Comparison of ENCODE assay signal across 9 mouse cellular contexts in the genomic region with DNA sequence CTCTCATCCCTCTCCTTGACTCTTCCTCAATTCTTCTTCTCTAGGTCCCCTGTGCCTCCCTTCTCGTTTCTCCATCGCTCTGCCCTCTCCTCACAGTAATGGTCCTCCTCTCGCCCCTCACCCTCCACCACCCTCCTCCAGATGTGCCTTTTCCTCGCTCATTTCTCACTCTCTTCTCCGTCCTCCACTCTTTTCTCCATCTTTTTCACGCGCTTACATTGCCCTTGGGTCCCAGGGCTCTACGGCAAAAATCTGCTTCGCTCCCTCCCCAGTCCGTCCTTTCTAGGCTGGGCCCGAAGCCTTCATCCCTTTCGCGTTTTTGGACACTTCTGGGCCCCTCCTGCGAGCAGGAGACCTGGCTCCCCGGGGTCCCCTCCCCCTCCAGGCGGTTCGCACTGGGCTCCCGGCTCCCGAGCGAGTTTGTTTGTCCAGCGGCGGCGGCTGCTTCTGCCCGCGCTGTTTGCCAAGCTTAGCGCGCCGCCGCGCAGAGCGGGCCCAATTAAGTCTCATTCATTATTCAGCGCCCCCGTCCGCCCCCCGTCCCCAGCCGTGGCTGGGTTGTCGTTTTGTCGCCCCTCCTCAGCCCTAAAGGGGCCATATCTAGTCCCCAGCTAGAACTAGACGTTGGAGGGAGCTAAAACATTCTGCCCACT. TPM values are rescaled to one million over a fixed set of nuclear protein-coding genes. Genes with fewer than 3 reads are reported as not detected.
A peak's percentile ranks its signal among the peaks of the same experiment; 100 is the strongest.
DNase-seq lines count a peak whose midpoint lies in the region; ATAC-seq and TF ChIP-seq lines count a peak whose summit lies in the region.
"Had no signal": no experiment of that assay in that cellular context is flagged by ENCODE, and none has a peak within 500 bp of the region (broad histone marks: within the 10 kb centered on the region; RNA-seq: fewer than 3 reads in every experiment).

No protein-coding gene starts in this region.

- no peaks in the 10 kb centered on the region for H3K36me3 ChIP-seq in hindbrain, embryonic 13.5 days
- H3K36me3 ChIP-seq in liver, embryonic 14.5 days (replicated peaks; ENCODE audit: control insufficient read depth, insufficient read depth, low read depth): no peaks in the 10 kb centered on the region
- H3K36me3 ChIP-seq in neural tube, embryonic 14.5 days (ENCODE audit: control insufficient read depth, insufficient read depth, low read length): no peaks in the 10 kb centered on the region

- H3K4me3 ChIP-seq in hindbrain, embryonic 13.5 days: peak overlapping the region; percentile 38
- H3K4me3 ChIP-seq in liver, embryonic 14.5 days (ENCODE audit: insufficient read depth in 1 of 2, low read depth in 2 of 2, low read length in 2 of 2): peak overlapping the region in 1 of 2 experiments; percentile 18; a peak in 1 of 4 replicates
- H3K4me3 ChIP-seq in neural tube, embryonic 14.5 days (ENCODE audit: low read depth, low read length): peak overlapping the region; percentile 11

- H3K27ac ChIP-seq in hindbrain, embryonic 13.5 days: no peak overlapping the region
- no peak overlapping the region for H3K27ac ChIP-seq in liver, embryonic 14.5 days
- no peak overlapping the region for H3K27ac ChIP-seq in neural tube, embryonic 14.5 days (ENCODE audit: low read depth, low read length)

- H3K27me3 ChIP-seq in hindbrain, embryonic 13.5 days: peaks cover 79% of the 10 kb centered on the region
- peaks cover 71% of the 10 kb centered on the region for H3K27me3 ChIP-seq in liver, embryonic 14.5 days (ENCODE audit: control insufficient read depth, insufficient read depth, low read length)
- peaks cover 20% of the 10 kb centered on the region for H3K27me3 ChIP-seq in neural tube, embryonic 14.5 days (ENCODE audit: control insufficient read depth, insufficient read depth, low read length)

- TF ChIP-seq POLR2A in brain, embryonic 14.5 days (IDR thresholded peaks at IDR 0.05; ENCODE audit: borderline replicate concordance, extremely low read depth, insufficient read depth, insufficient read length, poor library complexity, severe bottlenecking): no peak

- H3K4me1 ChIP-seq in hindbrain, embryonic 13.5 days (replicated peaks): peaks cover 62% of the 10 kb centered on the region
- no peaks in the 10 kb centered on the region for H3K4me1 ChIP-seq in liver, embryonic 14.5 days (replicated peaks; ENCODE audit: control insufficient read depth in 2 of 2, insufficient read depth in 2 of 2, low read length in 1 of 2)
- H3K4me1 ChIP-seq in neural tube, embryonic 14.5 days (ENCODE audit: control insufficient read depth, insufficient read depth, low read length): peaks cover 31% of the 10 kb centered on the region

- WGBS in hindbrain, embryonic 13.5 days: under 1% methylated on average over 39 of the region's 39 CpGs
- WGBS in liver, embryonic 14.5 days (ENCODE audit: insufficient replicate concordance): 2% methylated on average over 39 of the region's 39 CpGs
- under 1% methylated on average over 38 of the region's 39 CpGs for WGBS in neural tube, embryonic 14.5 days

- peak overlapping the region; percentile 60; the same call in 1 of the 2 replicates for H3K9ac ChIP-seq in hindbrain, embryonic 13.5 days
- no peak overlapping the region for H3K9ac ChIP-seq in liver, embryonic 14.5 days (replicated peaks)
- H3K9ac ChIP-seq in neural tube, embryonic 14.5 days (replicated peaks; ENCODE audit: low read depth, low read length): 0 out of 2 replicates have a peak overlapping the region, but pooled peaks have one; percentile 4

- DNase-seq in adrenal gland, adult 2 months: peak; percentile 43
- no peak for DNase-seq in adrenal gland, adult 8-10 months
- DNase-seq in brain, embryonic 14.5 days (ENCODE audit: low read depth): peak; percentile 77
- DNase-seq in liver, embryonic 14.5 days (ENCODE audit: low read depth in 3 of 3, low spot score in 3 of 3): no peak
- DNase-seq in cerebellum, postnatal 4 days (ENCODE audit: low spot score in 2 of 2): no peak
- DNase-seq in urinary bladder, postnatal 10 days (ENCODE audit: low spot score): no peak

- no peak for ATAC-seq in hindbrain, embryonic 13.5 days (ENCODE audit: low FRiP score)
- ATAC-seq in liver, embryonic 14.5 days (ENCODE audit: insufficient read depth): no peak
- ATAC-seq in neural tube, embryonic 14.5 days (ENCODE audit: low read depth): no peak

- TF ChIP-seq EP300 in liver, embryonic 14.5 days (IDR thresholded peaks at IDR 0.05; ENCODE audit: low read depth): no peak

- no peak for TF ChIP-seq CTCF in brain, embryonic 14.5 days (IDR thresholded peaks at IDR 0.05; ENCODE audit: borderline replicate concordance, extremely low read depth, insufficient read depth, insufficient read length)
- TF ChIP-seq CTCF in liver, embryonic 14.5 days (IDR thresholded peaks at IDR 0.05; ENCODE audit: low read depth): no peak

- H3K9me3 ChIP-seq in hindbrain, embryonic 13.5 days: no peaks in the 10 kb centered on the region
- no peaks in the 10 kb centered on the region for H3K9me3 ChIP-seq in liver, embryonic 14.5 days (ENCODE audit: control insufficient read depth, low read length)
- H3K9me3 ChIP-seq in neural tube, embryonic 14.5 days (ENCODE audit: control insufficient read depth, low read length): no peaks in the 10 kb centered on the region

- H3K4me2 ChIP-seq in hindbrain, embryonic 13.5 days: peak overlapping the region; percentile 72
- peak overlapping the region; percentile 52 for H3K4me2 ChIP-seq in liver, embryonic 14.5 days (ENCODE audit: low read depth)
- H3K4me2 ChIP-seq in neural tube, embryonic 14.5 days (ENCODE audit: low read depth, low read length): peak overlapping the region; percentile 66

RNA-seq across cellular contexts. Expression of gene Dnajc22, which starts 5.0 kb away (rescaled TPM):
- 1 to 10 TPM; 3.2 to 4.4 TPM for total RNA-seq in adrenal gland, adult 2 months (2021)
- 0.29 and 0.31 TPM in 2 replicates for polyA plus RNA-seq in adrenal gland, adult 2 months (2012; rRNA removed)
- total RNA-seq in adrenal gland, adult 8-10 months (2022): 1 to 10 TPM in 2 of 4 experiments, under 1 TPM in 2; 0.37 to 1.6 (median 1.2) TPM
- 0.82 and 0.92 TPM in 2 replicates for polyA plus RNA-seq in brain, embryonic 14.5 days (2012; rRNA removed)
- 1.3 and 1.6 TPM in 2 replicates for polyA plus RNA-seq in hindbrain, embryonic 13.5 days (2015; fragmentation: Nextera tagmentation; extraction: Ambion mirVana)
- polyA plus RNA-seq in liver, embryonic 14.5 days (2012; rRNA removed): 11.4 and 12.1 TPM in 2 replicates
- 10.9 and 11.6 TPM in 2 replicates for polyA plus RNA-seq in liver, embryonic 14.5 days (2014; fragmentation: Nextera tagmentation; extraction: Ambion mirVana)
- 0.21 and 0.45 TPM in 2 replicates for polyA plus RNA-seq in neural tube, embryonic 14.5 days (2014; fragmentation: Nextera tagmentation; extraction: Ambion mirVana)

RNA-seq across cellular contexts. Expression of gene C1ql4, which starts 10.3 kb away (rescaled TPM):
- total RNA-seq in adrenal gland, adult 2 months (2021): not detected
- not detected in 2 replicates for polyA plus RNA-seq in adrenal gland, adult 2 months (2012; rRNA removed)
- not detected for total RNA-seq in adrenal gland, adult 8-10 months (2022)
- polyA plus RNA-seq in brain, embryonic 14.5 days (2012; rRNA removed): 7.0 and 15.6 TPM in 2 replicates
- 5.6 and 11.8 TPM in 2 replicates for polyA plus RNA-seq in hindbrain, embryonic 13.5 days (2015; fragmentation: Nextera tagmentation; extraction: Ambion mirVana)
- not detected in 2 replicates for polyA plus RNA-seq in liver, embryonic 14.5 days (2012; rRNA removed)
- polyA plus RNA-seq in liver, embryonic 14.5 days (2014; fragmentation: Nextera tagmentation; extraction: Ambion mirVana): not detected in 2 replicates
- 3.2 and 3.6 TPM in 2 replicates for polyA plus RNA-seq in neural tube, embryonic 14.5 days (2014; fragmentation: Nextera tagmentation; extraction: Ambion mirVana)
- polyA plus RNA-seq: cortical plate, adult 2 months had no signal

RNA-seq across cellular contexts. Expression of gene Troap, which starts 23.6 kb away (rescaled TPM):
- total RNA-seq in adrenal gland, adult 2 months (2021): under 1 TPM; 0.73 to 0.78 TPM
- polyA plus RNA-seq in adrenal gland, adult 2 months (2012; rRNA removed): 2.8 and 5.2 TPM in 2 replicates
- 1 to 10 TPM in 1 of 4 experiments, under 1 TPM in 3; 0.22 to 2.3 (median 0.67) TPM for total RNA-seq in adrenal gland, adult 8-10 months (2022)
- 12.1 and 27.9 TPM in 2 replicates for polyA plus RNA-seq in brain, embryonic 14.5 days (2012; rRNA removed)
- polyA plus RNA-seq in hindbrain, embryonic 13.5 days (2015; fragmentation: Nextera tagmentation; extraction: Ambion mirVana): 8.4 and 10.0 TPM in 2 replicates
- polyA plus RNA-seq in liver, embryonic 14.5 days (2012; rRNA removed): 14.3 and 15.7 TPM in 2 replicates
- 11.1 and 12.1 TPM in 2 replicates for polyA plus RNA-seq in liver, embryonic 14.5 days (2014; fragmentation: Nextera tagmentation; extraction: Ambion mirVana)
- polyA plus RNA-seq in neural tube, embryonic 14.5 days (2014; fragmentation: Nextera tagmentation; extraction: Ambion mirVana): 2.4 and 3.3 TPM in 2 replicates

RNA-seq across cellular contexts. Expression of gene Spats2, which starts 27.8 kb away (rescaled TPM):
- 10 to 100 TPM; 14.0 to 15.6 TPM for total RNA-seq in adrenal gland, adult 2 months (2021)
- polyA plus RNA-seq in adrenal gland, adult 2 months (2012; rRNA removed): 5.6 and 7.6 TPM in 2 replicates
- 10 to 100 TPM; 13.9 to 20.1 (median 17.6) TPM for total RNA-seq in adrenal gland, adult 8-10 months (2022)
- 47.3 and 50.4 TPM in 2 replicates for polyA plus RNA-seq in brain, embryonic 14.5 days (2012; rRNA removed)
- polyA plus RNA-seq in hindbrain, embryonic 13.5 days (2015; fragmentation: Nextera tagmentation; extraction: Ambion mirVana): 42.1 and 45.0 TPM in 2 replicates
- polyA plus RNA-seq in liver, embryonic 14.5 days (2012; rRNA removed): 6.5 and 7.7 TPM in 2 replicates
- 6.7 and 8.4 TPM in 2 replicates for polyA plus RNA-seq in liver, embryonic 14.5 days (2014; fragmentation: Nextera tagmentation; extraction: Ambion mirVana)
- 32.6 and 41.6 TPM in 2 replicates for polyA plus RNA-seq in neural tube, embryonic 14.5 days (2014; fragmentation: Nextera tagmentation; extraction: Ambion mirVana)

RNA-seq across cellular contexts. Expression of gene Prph, which starts 43.0 kb away (rescaled TPM):
- total RNA-seq in adrenal gland, adult 2 months (2021): under 1 TPM; 0.43 to 0.86 TPM
- 2.4 and 8.5 TPM in 2 replicates for polyA plus RNA-seq in adrenal gland, adult 2 months (2012; rRNA removed)
- total RNA-seq in adrenal gland, adult 8-10 months (2022): 1 to 10 TPM in 2 of 4 experiments, under 1 TPM in 2; 0.81 to 2.2 (median 1.4) TPM
- 14.0 and 47.0 TPM in 2 replicates for polyA plus RNA-seq in brain, embryonic 14.5 days (2012; rRNA removed)
- polyA plus RNA-seq in hindbrain, embryonic 13.5 days (2015; fragmentation: Nextera tagmentation; extraction: Ambion mirVana): 62.4 and 78.7 TPM in 2 replicates
- 1.1 and 1.2 TPM in 2 replicates for polyA plus RNA-seq in liver, embryonic 14.5 days (2012; rRNA removed)
- polyA plus RNA-seq in liver, embryonic 14.5 days (2014; fragmentation: Nextera tagmentation; extraction: Ambion mirVana): 0.32 and 0.53 TPM in 2 replicates
- polyA plus RNA-seq in neural tube, embryonic 14.5 days (2014; fragmentation: Nextera tagmentation; extraction: Ambion mirVana): 68.8 and 298 TPM in 2 replicates

Comparison
In these comparisons a context has a peak if more than half of its experiments do, and no peak if none do; other contexts are left out.
1. DNase-seq: peak in adrenal gland, adult 2 months (single experiment) and brain, embryonic 14.5 days (single experiment); none in adrenal gland, adult 8-10 months (single experiment), liver, embryonic 14.5 days (0 of 3), cerebellum, postnatal 4 days (0 of 2) and urinary bladder, postnatal 10 days (single experiment).
2. Peak in every context shown above with its lines, with median percentiles within 50 percentile points of each other: H3K4me2 ChIP-seq.